Mouse (Mus musculus) urinary bladder, postnatal 10 days (tissue): ENCODE measurements around the gene Tspan5.

Source experiments
- DNase-seq: peaks from one replicate; pipeline ENCODE4 v3.0.0; 2022; ENCODE audit warnings: low spot score

Gene Tspan5

DNA sequence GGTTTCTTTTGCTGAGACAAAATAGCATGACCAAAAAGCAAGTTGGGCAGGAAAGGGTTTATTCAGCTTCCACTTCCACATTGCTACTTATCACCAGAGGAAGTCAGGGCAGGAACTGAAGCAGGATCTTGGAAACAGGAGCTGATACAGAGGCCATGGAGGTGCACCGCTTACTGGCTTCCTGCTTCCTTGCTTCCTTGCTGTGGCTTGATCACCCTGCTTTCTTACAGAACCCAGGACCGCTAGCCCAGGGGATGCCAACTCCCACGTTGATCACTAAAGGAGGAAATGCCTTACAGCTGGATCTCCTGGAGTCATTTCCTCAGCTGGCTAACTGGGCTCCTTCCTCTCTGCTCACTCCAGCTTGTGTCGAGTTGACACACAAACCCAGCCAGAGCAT lies 135.7 kb downstream of the Tspan5 start:
- DNase-seq = no peak

DNA sequence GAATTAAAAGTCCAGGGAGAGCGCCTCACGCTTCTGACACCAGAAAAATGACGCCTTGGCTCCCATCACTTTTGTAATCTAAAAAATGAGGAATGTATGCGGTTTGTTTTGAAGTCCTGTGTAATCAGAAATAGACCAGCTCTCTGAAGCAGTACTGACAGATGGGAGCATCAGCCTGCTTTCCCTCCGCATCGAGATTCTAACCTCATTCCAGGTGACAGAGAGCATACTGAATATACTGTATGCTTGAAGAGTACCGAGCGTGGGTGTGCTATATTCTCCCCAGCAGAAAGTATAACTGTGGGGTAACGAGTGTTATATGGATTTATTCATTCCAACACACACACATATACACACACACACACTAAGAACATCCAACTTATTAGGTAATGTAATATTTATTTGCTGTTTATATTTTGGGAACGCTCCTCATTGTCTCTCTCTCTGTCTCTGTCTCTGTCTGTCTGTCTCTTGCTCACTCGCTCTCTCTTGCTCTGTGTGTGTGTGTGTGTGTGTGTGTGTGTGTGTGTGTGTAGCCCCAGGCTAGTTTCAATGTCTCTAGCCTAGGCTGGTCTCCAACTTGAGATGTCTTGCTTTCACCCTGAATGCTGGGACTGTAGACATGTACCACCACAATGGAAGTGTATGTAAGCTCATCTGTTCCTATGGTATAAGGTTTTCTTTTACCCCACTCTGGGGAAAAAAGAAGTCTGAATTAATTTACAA lies 139.2 kb downstream of the Tspan5 start:
- no peak for DNase-seq

DNA sequence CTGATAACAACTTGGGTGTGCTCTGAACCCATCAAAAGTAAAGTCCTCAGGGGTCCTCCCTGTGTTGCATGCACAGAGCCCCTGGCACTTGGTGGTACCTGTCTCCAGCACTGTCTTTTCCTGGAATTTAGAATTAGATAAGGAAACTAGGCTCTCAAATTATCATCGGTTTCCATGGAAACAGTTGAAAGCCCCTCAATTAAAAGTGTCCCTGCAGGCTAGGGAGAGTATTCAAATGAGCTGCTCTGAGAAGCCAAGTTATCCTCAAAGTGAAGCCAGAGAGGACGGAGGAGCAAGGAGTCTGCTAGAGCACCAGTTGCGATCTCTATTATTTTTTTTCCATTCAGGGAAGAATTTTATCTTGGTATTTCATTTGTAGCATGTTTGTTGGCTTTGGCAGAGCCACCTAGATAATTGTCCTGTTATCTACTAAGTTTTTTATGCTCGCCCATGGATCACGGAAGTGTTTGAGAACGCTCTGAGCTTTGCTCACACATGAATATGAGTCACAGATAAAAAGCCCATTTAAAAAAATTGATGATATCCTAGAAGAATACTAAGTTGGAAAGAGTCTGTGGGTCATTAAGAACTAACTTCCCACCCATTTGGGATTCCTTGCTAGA lies 139.8 kb downstream of the Tspan5 start:
- DNase-seq = no peak

DNA sequence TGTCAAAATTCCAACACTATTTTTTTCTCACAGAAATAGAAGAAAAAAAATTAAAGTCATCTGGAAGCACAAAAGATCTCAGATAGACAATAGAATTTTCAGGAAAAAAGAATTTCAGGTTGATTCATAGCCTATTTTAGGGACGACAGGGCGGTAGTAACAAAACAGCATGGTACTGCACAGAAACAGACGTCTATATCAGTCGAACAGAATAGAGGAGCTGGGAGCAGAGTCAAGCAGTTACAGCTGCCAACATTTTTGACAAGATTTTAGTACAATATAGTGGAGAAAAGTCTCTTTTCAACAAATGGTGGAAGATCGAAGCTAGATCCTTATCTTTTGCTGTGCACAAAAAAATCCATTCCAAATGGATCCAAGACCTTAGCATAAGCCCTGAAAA lies 144.1 kb downstream of the Tspan5 start:
- no peak for DNase-seq

DNA sequence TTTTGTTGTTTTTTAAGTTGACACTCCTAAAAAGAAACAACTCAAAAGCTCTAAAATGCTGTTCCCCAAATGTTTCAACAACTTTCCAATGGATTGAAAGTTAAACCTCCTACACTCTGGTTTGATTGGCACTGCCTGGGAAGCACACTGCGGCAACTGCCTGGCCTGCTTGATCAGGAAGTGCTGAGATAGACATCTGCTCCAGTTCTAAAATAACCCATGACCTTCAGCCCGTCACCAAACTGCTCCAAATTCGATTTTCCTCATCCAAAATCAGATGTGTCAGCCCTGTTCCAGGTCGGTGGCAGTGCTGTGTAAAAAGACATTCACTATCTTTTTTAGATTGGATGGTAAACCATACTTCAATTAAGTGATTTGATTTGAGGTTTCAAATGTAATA lies 147.2 kb downstream of the Tspan5 start:
- no peak for DNase-seq

DNA sequence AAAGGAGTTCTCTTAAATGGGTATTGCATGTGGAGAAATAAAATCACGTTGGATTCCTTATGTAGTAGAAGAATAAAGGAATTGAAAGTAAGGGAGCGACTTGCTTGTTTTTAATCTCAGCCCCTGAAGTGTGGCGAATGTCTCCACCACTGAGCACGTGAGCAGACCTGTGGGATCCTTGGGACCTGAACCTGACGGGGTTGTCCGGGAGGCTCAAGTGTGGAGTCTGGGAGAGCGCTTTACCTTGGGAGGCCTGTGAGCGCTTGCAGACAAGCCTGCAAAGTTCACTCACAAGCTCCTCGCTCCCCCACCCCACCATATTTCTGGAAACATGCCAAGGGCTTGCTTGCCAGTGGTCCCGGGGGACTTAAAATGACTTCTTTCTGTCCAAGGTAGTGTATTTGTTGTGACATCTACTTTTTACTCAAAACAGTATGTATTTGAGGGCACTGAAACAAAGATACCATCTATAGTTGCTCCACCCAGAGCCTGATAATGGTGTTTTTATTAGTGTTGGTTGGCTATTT lies 147.8 kb downstream of the Tspan5 start:
- DNase-seq = no peak

DNA sequence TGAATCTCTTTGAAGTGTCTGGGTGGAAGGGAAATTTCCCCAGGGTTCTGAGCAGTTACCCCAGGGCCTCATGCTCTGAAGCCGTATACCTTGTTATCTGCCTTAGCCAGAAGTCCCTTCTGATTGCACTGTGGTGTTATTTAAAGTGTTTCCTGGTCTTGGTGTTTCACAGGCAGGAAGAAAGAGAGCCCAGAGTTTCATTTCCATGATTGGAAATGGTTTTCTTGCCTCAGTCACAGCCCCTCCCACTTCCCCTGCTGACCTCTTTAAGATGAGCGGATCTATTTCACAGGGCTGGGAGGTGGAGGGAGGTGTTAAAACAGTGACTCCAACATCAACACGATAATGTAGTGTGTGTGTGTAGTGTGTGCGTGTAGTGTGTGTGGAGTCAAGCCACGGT lies 151.5 kb downstream of the Tspan5 start:
- DNase-seq = no peak

DNA sequence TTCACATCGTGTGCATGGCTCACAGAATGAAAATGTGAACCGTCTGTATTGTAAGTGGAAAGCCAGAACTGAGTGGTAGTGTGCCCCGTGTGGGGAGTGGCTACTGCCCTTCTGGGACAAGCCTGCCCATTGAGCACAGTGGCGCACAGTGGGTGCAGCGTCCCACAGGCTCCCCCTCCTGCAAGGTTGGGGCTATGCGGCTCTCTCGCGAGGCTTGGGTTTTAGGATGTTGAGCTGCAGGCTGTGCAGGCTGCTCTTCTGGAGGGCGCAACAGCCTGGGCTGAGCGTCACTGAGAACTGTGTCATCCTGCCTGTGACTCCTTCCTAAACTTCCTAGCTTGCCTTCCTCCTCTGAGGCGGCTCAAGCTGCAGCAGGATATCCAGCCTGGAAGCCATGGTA lies 155.5 kb downstream of the Tspan5 start:
- no peak for DNase-seq

DNA sequence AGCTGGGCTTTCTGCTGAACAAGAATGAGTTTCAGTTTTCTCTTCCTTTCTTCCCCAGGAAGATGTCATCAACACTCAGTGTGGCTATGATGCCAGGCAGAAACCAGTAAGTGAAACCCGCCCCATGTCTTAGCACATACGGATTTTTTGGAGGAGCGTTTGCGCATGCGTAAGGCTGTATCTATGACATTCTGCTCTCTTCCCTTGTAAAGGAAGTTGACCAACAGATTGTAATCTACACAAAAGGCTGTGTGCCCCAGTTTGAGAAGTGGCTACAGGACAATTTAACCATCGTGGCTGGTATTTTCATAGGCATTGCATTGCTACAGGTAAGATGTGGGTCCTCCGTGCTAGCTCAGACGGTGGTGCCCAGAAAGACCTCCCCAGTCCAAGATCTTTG lies 156.1 kb downstream of the Tspan5 start:
- DNase-seq = no peak

DNA sequence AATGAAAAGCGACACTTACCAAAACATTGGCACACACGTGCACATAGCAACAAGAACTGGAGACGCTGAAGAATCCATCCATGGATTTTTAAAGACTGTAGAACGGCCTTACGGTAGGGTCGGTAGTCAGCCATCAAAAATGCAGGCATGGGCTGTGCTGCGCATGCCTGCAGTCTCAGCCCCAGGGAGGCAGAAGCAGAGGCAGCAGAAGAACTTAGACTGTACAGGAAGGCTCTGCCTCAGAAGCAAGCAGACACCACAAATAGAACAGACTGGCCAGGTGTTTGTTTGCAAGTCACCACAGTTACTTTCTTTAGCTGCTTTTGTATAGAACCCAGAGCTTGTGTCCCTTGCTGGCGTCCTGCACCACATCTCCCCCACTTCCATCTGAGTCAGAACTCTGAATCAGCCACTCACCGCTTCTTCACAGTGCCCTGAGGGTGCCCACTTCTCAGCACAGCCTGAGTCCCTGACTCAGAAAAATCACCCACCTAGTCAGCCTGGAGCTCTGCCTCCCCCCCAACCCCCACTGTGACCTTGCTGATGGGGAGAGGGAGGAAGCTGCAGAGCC lies 158.7 kb downstream of the Tspan5 start:
- DNase-seq = no peak

DNA sequence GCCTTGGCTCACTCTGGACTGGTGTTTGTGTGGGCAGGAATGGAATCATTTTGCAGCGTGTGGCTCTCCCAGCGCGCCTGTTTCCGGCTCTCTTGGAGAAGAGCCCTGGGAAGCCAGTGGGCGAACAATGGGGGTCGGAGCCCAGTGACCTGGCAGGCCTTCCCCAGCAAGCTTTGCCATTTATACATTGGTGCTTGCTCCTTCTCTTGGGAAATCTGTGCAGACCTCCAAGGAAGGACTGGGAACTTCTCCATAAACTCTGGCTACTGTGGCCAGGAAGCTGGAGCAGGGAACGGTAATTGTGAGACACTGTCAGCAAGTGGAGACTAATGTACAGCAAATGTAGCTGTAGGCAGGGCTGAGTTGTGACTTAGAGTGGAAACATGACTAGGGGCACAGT lies 163.7 kb downstream of the Tspan5 start:
- no peak for DNase-seq

DNA sequence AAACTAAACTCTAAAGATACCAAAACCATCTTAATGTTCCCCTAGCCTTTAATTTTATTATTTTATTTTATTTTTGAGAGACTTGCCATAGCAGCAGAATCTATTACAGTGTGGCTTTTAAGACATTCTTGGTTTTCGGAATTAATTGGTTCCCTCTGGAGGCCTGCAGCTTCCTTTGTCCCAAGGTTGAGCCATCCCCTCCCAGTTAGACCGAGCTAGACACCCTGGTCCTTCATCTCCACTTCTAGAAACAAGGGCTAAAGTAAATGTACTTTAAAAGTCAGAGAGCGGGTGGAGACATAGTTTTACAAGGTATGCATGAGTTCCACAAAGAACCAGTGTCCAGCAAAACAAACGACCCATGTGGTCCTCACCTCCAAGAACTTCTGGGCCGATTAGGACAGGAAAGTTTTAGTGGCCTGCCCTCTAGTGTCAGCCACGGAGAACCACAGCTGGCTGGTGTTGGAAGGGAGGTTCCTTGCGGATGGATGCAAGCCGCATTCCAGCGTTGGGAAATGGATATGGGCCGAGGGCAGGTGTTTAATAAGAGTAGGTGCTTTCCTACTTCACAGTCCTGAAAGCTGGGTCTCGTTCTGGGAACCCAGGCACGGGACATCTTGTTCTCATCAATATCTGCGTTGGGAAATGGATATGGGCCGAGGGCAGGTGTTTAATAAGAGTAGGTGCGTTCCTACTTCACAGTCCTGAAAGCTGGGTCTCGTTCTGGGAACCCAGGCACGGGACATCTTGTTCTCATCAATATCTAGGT lies 164.3 kb downstream of the Tspan5 start:
- DNase-seq = no peak

DNA sequence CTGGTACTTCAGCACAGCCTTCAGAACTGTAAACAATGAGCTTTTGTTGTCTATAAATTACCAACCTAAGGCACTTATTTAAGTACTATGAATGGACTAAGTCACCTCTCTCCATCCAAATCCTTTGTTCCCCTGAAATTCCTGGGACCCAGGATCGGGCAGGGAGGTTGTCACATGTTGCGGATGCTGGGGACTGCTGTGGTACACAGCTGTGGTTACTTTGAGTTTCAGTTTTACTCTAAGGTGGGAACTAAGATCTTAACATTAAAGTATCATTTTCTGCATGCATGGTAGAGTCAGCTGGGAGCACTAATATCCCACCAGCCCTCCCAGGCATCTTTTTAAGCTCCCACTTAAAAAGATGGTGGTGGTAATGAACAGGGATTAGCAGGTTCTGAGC lies 167.3 kb downstream of the Tspan5 start:
- DNase-seq = no peak

DNA sequence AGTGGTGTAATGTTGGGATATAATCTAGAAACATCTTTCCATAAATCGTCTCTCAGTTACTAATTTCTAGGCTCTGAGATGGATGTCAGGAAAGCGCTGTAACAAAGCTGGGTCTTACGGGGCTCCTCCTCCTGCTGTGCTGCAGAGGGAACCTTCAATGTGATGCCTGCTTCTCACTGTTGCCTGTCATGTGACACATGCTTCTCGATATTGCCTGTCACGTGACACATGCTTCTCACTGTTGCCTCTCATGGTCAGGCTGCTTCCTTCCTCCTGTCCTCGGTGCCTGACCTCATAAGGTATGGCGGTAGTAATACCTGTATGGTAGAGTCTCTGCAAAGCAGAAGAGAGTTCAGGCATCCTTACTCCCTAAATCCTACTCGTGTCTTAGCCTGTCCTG lies 170.5 kb downstream of the Tspan5 start:
- no peak for DNase-seq

DNA sequence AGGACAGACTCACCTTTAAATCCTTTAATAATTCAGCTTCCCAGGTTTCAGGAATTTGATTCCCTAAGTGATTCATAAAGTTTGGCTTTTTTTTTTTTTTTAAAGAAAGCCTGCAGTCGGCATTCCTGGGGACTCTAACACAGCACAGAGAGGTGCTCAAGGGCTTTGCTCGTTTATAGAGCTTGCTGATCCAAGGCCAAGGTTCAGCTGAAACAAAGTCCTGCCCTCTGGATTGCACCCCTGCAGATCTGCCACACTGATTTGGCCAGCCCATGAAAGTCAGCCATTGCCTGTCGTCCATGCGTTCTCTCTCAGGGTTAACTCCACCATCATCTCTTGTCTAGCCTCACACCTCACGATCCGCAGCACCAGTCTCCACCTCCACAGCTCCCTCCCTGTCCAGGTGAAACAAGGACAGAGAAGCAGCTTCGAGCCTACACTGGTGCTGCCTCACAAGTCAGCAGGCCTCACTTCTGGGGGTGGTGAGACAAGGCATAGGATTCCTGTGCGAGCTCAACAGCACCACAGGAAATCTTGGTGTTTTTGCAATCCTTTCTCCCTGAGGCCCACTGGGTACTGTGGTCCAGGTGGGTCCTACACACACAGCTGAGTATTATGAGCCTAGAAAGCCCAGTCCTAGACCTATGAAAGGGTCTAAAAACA lies 172.8 kb downstream of the Tspan5 start:
- DNase-seq = no peak

DNA sequence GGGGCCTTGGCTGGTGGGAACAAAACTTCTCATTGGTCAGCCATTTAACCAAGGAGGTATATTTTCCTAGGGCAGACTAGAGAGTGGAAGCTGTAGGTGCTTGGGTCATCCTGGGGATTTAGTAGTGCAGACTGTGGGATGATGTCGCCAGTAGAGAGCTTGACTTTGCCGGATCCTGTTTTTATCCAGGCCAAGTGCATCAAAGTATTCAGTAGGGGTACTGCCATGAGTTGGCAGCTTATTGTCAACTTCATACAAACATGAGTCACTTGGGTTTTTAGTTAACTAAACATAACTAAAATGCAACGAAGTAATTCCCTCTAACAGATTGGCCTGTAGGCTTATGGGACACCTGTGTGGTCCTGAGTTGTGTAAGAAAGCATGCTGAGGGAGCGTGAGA lies 174.6 kb downstream of the Tspan5 start:
- no peak for DNase-seq

DNA sequence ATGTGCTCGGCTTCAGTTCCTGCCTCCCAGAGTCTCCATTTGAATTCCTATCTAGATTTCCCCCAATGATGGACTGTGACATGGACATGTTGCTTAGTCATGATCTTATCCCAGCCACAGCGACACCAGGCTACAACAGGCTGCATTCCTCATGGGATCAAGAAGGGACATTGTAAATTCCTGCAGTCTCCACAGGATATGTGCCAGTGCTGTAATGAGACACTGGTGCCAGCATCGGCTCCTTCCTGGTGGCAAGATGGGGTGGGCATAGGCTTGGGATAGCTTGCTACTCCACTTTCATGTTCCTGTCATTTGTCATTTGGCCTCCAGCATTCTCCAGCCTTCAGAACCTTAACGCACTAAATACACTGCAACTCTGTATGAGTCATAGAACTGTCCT lies 175.0 kb downstream of the Tspan5 start:
- DNase-seq = no peak

DNA sequence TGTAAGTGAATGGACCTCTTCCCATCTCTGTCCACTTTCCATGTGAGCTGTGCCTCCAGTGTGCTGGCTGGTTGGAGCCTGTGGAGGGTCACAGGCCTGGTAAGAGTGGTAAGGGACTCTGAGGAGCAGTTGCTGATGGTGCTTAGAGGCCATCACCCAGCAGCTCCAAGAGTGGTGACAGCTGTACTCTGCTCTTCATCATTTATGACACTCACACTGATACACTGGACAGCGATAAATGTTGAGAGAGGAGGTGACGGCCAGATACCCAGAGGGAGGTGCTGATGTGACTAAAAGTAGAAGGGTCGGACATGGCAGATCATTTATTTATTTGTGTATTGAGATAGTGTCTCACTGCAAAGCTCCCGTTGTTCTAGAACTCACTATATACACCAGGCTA lies 176.2 kb downstream of the Tspan5 start:
- no peak for DNase-seq

DNA sequence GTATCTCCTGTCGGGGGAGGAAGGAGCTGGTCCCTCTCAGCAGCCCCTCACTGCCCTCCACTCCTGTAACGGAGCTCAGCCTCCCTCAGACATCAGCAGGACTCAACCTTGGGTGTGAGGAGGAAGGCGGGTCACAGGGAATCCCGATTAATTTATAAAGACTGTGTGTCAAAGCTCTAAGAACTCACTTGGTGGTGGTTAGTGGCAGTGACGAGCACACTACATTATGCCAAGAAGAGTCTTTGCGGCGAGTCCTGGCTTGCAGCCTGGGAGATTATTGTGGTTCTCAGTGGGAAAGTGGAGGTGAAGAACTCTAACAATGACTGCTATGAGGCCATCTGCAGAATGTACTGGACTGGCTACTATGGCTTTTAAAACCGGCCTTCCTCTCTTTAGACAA lies 184.2 kb downstream of the Tspan5 start:
- no peak for DNase-seq

DNA sequence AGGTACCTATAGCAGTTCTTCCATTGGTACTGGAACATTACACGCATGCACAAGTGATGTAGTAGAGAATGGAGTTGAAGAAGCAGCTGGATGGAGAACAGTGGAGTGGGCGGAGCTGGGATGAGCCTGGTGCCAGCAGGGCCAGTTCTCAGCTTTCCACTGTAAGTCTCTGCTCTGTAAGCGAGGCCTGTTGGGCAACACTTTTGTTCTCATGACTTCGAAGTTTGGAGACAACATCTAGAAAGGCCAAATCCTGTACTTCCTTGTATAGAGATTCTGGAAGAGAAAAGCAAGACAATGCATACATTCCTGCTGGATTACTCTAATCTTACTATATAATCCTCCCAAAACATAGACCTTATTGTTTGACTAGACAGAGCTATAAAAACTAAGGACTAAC lies 185.4 kb downstream of the Tspan5 start:
- DNase-seq = no peak

DNA sequence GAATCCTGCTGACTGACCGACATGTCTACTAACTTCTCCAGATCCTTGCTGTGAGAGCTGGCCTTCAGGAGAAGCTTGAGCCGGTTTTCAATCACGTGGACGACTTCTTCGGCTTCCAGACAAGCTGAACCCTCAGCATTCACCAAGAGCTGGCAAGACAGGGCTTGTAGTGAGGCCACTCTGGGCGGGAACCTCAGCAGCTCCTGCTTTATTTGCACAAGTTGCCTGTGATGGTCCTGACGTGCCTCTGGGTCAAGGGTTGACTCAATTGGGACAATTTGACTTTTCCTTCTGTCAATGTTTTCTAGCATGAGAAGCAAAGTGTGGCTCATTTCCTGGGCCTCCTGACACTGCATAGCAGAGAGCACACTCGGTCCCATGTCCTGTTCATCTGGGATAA lies 194.8 kb downstream of the Tspan5 start:
- DNase-seq = no peak

DNA sequence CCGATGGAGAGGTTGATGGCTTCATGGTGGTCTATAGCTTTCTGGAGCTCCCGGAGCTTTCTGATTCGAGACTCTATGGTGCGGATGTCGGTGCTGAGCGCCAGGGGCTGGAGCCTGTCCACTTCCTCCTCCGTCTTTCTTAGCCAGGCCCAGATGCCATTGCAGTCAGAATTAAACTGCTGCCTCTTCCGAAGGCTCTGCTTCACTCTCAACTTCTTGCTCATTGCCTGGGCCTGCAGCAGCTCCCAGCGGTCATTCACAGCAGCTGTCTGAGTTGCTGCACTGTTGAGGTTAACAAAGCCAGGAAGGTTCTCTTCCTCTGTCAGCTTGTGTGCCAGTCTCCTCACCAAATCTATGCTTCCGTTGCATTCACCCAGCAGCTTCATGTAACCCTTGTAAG lies 195.2 kb downstream of the Tspan5 start:
- no peak for DNase-seq
